Mouse (Mus musculus): ENCODE measurements around the gene Fancc. TPM values are rescaled to one million over a fixed set of nuclear protein-coding genes. Genes with fewer than 3 reads are reported as not detected.

The Fancc gene
- polyA plus RNA-seq (2014; fragmentation: Nextera tagmentation; extraction: Ambion mirVana): 21.8 and 25.9 TPM in 2 replicates

- WGBS: 18% methylated on average over 23 of the region's 23 CpGs
- H3K9me3 ChIP-seq (replicated peaks; ENCODE audit: control insufficient read depth, low read length): no peaks in the 10 kb centered on the region
- H3K4me2 ChIP-seq (ENCODE audit: low read depth, low read length): 0 out of 2 replicates have a peak within 1 kb of the TSS, but pooled peaks have one; percentile 11
- no peak within 1 kb of the TSS for H3K27ac ChIP-seq (replicated peaks; ENCODE audit: low read depth, low read length)
- H3K36me3 ChIP-seq (replicated peaks; ENCODE audit: control insufficient read depth, insufficient read depth, low read depth, low read length): no peaks in the 10 kb centered on the region
- no peaks in the 10 kb centered on the region for H3K27me3 ChIP-seq (ENCODE audit: control insufficient read depth, insufficient read depth, low read length)
- no peaks in the 10 kb centered on the region for H3K4me1 ChIP-seq (ENCODE audit: control insufficient read depth, insufficient read depth, low read length)
- ATAC-seq (replicated peaks; ENCODE audit: insufficient number of reproducible peaks, low FRiP score, low TSS enrichment, low read depth) (peak; percentile 68; the same call in 1 of the 2 replicates), DNase-seq (ENCODE audit: low spot score) (peak; percentile 75)
- H3K9ac ChIP-seq (replicated peaks; ENCODE audit: low read length): 0 out of 2 replicates have a peak within 1 kb of the TSS, but pooled peaks have one; percentile 15
- no peak within 1 kb of the TSS for H3K4me3 ChIP-seq (ENCODE audit: low read depth, low read length)
Measured at GRCm38 (mm10) chr13:63496646-63497582, at the start of gene Fancc. Gene Fancc (minus strand): TSS chr13:63497278.

- no peak overlapping the region for H3K9ac ChIP-seq (replicated peaks; ENCODE audit: low read length)
- WGBS: 83% methylated on average over 7 of the region's 7 CpGs
Measured at GRCm38 (mm10) chr13:63545291-63545690, 48.2 kb upstream of the Fancc start.

GRCm38 (mm10) chr13:63544967-63545253, 47.8 kb upstream of the Fancc start:
- ATAC-seq (replicated peaks; ENCODE audit: insufficient number of reproducible peaks, low FRiP score, low TSS enrichment, low read depth): no peak
- Histone ChIP-seq H3K4me2 (ENCODE audit: low read depth, low read length) (no peak overlapping the region), H3K9me3 (replicated peaks; ENCODE audit: control insufficient read depth, low read length) (no peaks in the 10 kb centered on the region), H3K9ac (replicated peaks; ENCODE audit: low read length) (no peak overlapping the region), H3K4me3 (ENCODE audit: low read depth, low read length) (no peak overlapping the region), H3K27me3 (ENCODE audit: control insufficient read depth, insufficient read depth, low read length) (no peaks in the 10 kb centered on the region), H3K27ac (replicated peaks; ENCODE audit: low read depth, low read length) (no peak overlapping the region), H3K4me1 (ENCODE audit: control insufficient read depth, insufficient read depth, low read length) (no peaks in the 10 kb centered on the region), H3K36me3 (replicated peaks; ENCODE audit: control insufficient read depth, insufficient read depth, low read depth, low read length) (peaks cover 4% of the 10 kb centered on the region)
- 57% methylated on average over 5 of the region's 5 CpGs for whole genome bisulfite sequencing
- DNase-seq (ENCODE audit: low spot score): no peak

More at GRCm38 (mm10) chr13:63545291-63545690, 48.2 kb upstream of the Fancc start:
- no peak for DNase-seq (ENCODE audit: low spot score)
- Histone ChIP-seq H3K27me3 (ENCODE audit: control insufficient read depth, insufficient read depth, low read length) (no peaks in the 10 kb centered on the region), H3K27ac (replicated peaks; ENCODE audit: low read depth, low read length) (no peak overlapping the region), H3K4me2 (ENCODE audit: low read depth, low read length) (no peak overlapping the region), H3K4me3 (ENCODE audit: low read depth, low read length) (no peak overlapping the region), H3K9me3 (replicated peaks; ENCODE audit: control insufficient read depth, low read length) (no peaks in the 10 kb centered on the region), H3K4me1 (ENCODE audit: control insufficient read depth, insufficient read depth, low read length) (no peaks in the 10 kb centered on the region), H3K36me3 (replicated peaks; ENCODE audit: control insufficient read depth, insufficient read depth, low read depth, low read length) (peaks cover 4% of the 10 kb centered on the region)
- no peak for ATAC-seq (replicated peaks; ENCODE audit: insufficient number of reproducible peaks, low FRiP score, low TSS enrichment, low read depth)

GRCm38 (mm10) chr13:63544119-63544966, 47.3 kb upstream of the Fancc start:
- Histone ChIP-seq H3K9ac (replicated peaks; ENCODE audit: low read length) (no peak overlapping the region), H3K4me2 (ENCODE audit: low read depth, low read length) (no peak overlapping the region), H3K4me1 (ENCODE audit: control insufficient read depth, insufficient read depth, low read length) (no peaks in the 10 kb centered on the region), H3K27ac (replicated peaks; ENCODE audit: low read depth, low read length) (no peak overlapping the region), H3K4me3 (ENCODE audit: low read depth, low read length) (no peak overlapping the region), H3K36me3 (replicated peaks; ENCODE audit: control insufficient read depth, insufficient read depth, low read depth, low read length) (peaks cover 6% of the 10 kb centered on the region), H3K27me3 (ENCODE audit: control insufficient read depth, insufficient read depth, low read length) (no peaks in the 10 kb centered on the region), H3K9me3 (replicated peaks; ENCODE audit: control insufficient read depth, low read length) (no peaks in the 10 kb centered on the region)
- ATAC-seq (replicated peaks; ENCODE audit: insufficient number of reproducible peaks, low FRiP score, low TSS enrichment, low read depth) (no peak), DNase-seq (ENCODE audit: low spot score) (no peak)
- WGBS: 70% methylated on average over 13 of the region's 13 CpGs

- ATAC-seq (replicated peaks; ENCODE audit: insufficient number of reproducible peaks, low FRiP score, low TSS enrichment, low read depth) (no peak), DNase-seq (ENCODE audit: low spot score) (no peak)
- Histone ChIP-seq H3K36me3 (replicated peaks; ENCODE audit: control insufficient read depth, insufficient read depth, low read depth, low read length) (peaks cover 15% of the 10 kb centered on the region), H3K27me3 (ENCODE audit: control insufficient read depth, insufficient read depth, low read length) (no peaks in the 10 kb centered on the region), H3K4me2 (ENCODE audit: low read depth, low read length) (no peak overlapping the region), H3K27ac (replicated peaks; ENCODE audit: low read depth, low read length) (no peak overlapping the region), H3K4me1 (ENCODE audit: control insufficient read depth, insufficient read depth, low read length) (no peaks in the 10 kb centered on the region), H3K4me3 (ENCODE audit: low read depth, low read length) (no peak overlapping the region), H3K9me3 (replicated peaks; ENCODE audit: control insufficient read depth, low read length) (no peaks in the 10 kb centered on the region), H3K9ac (replicated peaks; ENCODE audit: low read length) (no peak overlapping the region)
- WGBS: 43% methylated on average over 6 of the region's 6 CpGs
Measured at GRCm38 (mm10) chr13:63543459-63543858, 46.4 kb upstream of the Fancc start.

- H3K36me3 ChIP-seq (replicated peaks; ENCODE audit: control insufficient read depth, insufficient read depth, low read depth, low read length): peaks cover 16% of the 10 kb centered on the region
- H3K4me1 ChIP-seq (ENCODE audit: control insufficient read depth, insufficient read depth, low read length): no peaks in the 10 kb centered on the region
- H3K4me3 ChIP-seq (ENCODE audit: low read depth, low read length): no peak overlapping the region
- no peak for ATAC-seq (replicated peaks; ENCODE audit: insufficient number of reproducible peaks, low FRiP score, low TSS enrichment, low read depth)
- H3K27me3 ChIP-seq (ENCODE audit: control insufficient read depth, insufficient read depth, low read length): no peaks in the 10 kb centered on the region
- H3K4me2 ChIP-seq (ENCODE audit: low read depth, low read length): no peak overlapping the region
- no peak for DNase-seq (ENCODE audit: low spot score)
- WGBS: 67% methylated on average over 3 of the region's 3 CpGs
- no peak overlapping the region for H3K27ac ChIP-seq (replicated peaks; ENCODE audit: low read depth, low read length)
- no peak overlapping the region for H3K9ac ChIP-seq (replicated peaks; ENCODE audit: low read length)
- H3K9me3 ChIP-seq (replicated peaks; ENCODE audit: control insufficient read depth, low read length): no peaks in the 10 kb centered on the region
Measured at GRCm38 (mm10) chr13:63542796-63543384, 45.8 kb upstream of the Fancc start.

- no peaks in the 10 kb centered on the region for H3K4me1 ChIP-seq (ENCODE audit: control insufficient read depth, insufficient read depth, low read length)
- H3K9me3 ChIP-seq (replicated peaks; ENCODE audit: control insufficient read depth, low read length): no peaks in the 10 kb centered on the region
- DNase-seq (ENCODE audit: low spot score) (no peak), ATAC-seq (replicated peaks; ENCODE audit: insufficient number of reproducible peaks, low FRiP score, low TSS enrichment, low read depth) (no peak)
- H3K36me3 ChIP-seq (replicated peaks; ENCODE audit: control insufficient read depth, insufficient read depth, low read depth, low read length): peaks cover 19% of the 10 kb centered on the region
- H3K9ac ChIP-seq (replicated peaks; ENCODE audit: low read length): no peak overlapping the region
- H3K4me3 ChIP-seq (ENCODE audit: low read depth, low read length): no peak overlapping the region
- no peak overlapping the region for H3K4me2 ChIP-seq (ENCODE audit: low read depth, low read length)
- no peaks in the 10 kb centered on the region for H3K27me3 ChIP-seq (ENCODE audit: control insufficient read depth, insufficient read depth, low read length)
- H3K27ac ChIP-seq (replicated peaks; ENCODE audit: low read depth, low read length): no peak overlapping the region
Measured at GRCm38 (mm10) chr13:63541510-63541909, 44.4 kb upstream of the Fancc start.

All from embryonic facial prominence, embryonic 11.5 days (tissue).